Mouse (Mus musculus) intestine, embryonic 14.5 days (tissue): ENCODE data around the gene Tubgcp6. TPM values are rescaled to one million over a fixed set of nuclear protein-coding genes. Genes with fewer than 3 reads are reported as not detected.

Source experiments
- ATAC-seq: fragments of 200-750 bp; cut with Nextera tagmentation; replicated peaks from 2 replicates; pipeline ENCODE4 v1.8.0; 2017; ENCODE audit warnings: low read depth, moderate number of reproducible peaks, moderate TSS enrichment, moderate library complexity; ENCODE audit not compliant: low FRiP score, low TSS enrichment
- DNase-seq: peaks from one replicate; pipeline ENCODE4 v3.0.0-alpha.2; 2018; ENCODE audit warnings: low spot score
- H3K27ac ChIP-seq: fragments of 300-500 bp; sonication (generic); 2 replicates; pipeline ENCODE4 v1.5.1; 2014; ENCODE audit warnings: low read depth, mild to moderate bottlenecking, control low read depth
- H3K27me3 ChIP-seq: fragments of 300-500 bp; sonication (generic); replicated peaks from 2 replicates; pipeline ENCODE4 v1.6.1; 2014; ENCODE audit warnings: low read length, control low read depth; ENCODE audit not compliant: control insufficient read depth, insufficient read depth
- H3K36me3 ChIP-seq: fragments of 300-500 bp; sonication (generic); 2 replicates; pipeline ENCODE4 v1.6.1; 2014; ENCODE audit warnings: low read length, control low read depth; ENCODE audit not compliant: control insufficient read depth, insufficient read depth
- H3K4me1 ChIP-seq: fragments of 300-500 bp; sonication (generic); replicated peaks from 2 replicates; pipeline ENCODE4 v1.6.1; 2014; ENCODE audit warnings: low read length, control low read depth, mixed read lengths; ENCODE audit not compliant: control insufficient read depth, insufficient read depth
- H3K4me2 ChIP-seq: fragments of 300-500 bp; sonication (generic); 2 replicates; pipeline ENCODE4 v1.6.1; 2014; ENCODE audit warnings: low read length
- H3K4me3 ChIP-seq: fragments of 300-500 bp; sonication (generic); 2 replicates; pipeline ENCODE4 v1.5.1; 2014; ENCODE audit warnings: low read depth, low read length, control low read depth, mixed read lengths
- H3K9ac ChIP-seq: fragments of 300-500 bp; sonication (generic); 2 replicates; pipeline ENCODE4 v1.6.1; 2014; ENCODE audit warnings: mild to moderate bottlenecking, low read length
- H3K9me3 ChIP-seq: fragments of 300-500 bp; sonication (generic); 2 replicates; pipeline ENCODE4 v1.6.1; 2016; ENCODE audit warnings: low read length, control low read depth; ENCODE audit not compliant: control insufficient read depth
- WGBS: fragments of 180-500 bp; shearing (Covaris S2); extraction: QIAGEN DNeasy Blood & Tissue Kit; methylation state at CpG from one replicate; pipeline ENCODE4 v1.1.7; 2014; 5-methylcytosine and 5-hydroxymethylcytosine counted together
- polyA plus RNA-seq: library from polyadenylated mRNA; unstranded; fragments of >200 nt; fragmentation: Nextera tagmentation; extraction: Ambion mirVana; gene quantifications from 2 replicates; pipeline ENCODE4 v1.2.1, GENCODE M21; 2014

Gene Tubgcp6
- polyA plus RNA-seq, 1 experiment from 2014 or later = 16.0 TPM

DNA sequence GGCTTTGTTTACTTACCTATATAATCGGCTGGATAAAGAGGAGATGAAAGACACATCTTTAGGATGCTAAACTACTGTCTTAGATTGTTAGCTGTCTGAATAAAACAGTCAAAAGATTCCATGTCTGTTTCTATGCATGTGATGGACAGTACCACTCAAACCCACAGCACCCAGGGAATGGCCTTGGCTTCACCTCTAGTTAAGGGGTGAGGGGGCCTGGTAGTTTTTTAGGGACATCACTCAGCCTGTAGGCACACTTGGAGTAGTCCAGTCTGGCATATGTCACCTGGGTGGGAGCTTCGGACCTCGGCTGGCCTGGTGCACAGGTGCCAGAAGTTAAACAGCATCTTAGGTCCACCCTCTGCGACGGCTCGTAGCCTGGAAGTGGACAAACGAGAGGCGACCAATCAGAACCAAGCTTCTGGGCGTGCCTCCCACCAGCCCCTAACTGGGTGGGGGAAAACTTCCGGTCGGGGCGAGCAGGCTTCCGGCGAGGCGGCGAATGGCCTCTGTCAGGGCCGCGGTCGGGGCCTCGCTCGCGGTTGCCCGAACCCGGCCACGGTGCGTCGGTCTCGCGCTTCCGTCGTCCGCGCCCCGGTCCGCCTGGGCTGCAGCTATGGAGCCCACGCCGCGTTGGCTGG is 34.2 kb downstream of the Tubgcp6 start, which contains the start of gene Selenoo:
Gene Selenoo (plus strand): TSS at position 478 of the 641 bp plus-strand sequence.
- 1% methylated on average over 38 of the region's 38 CpGs for WGBS
- H3K4me2 ChIP-seq = peak within 1 kb of the TSS; percentile 94
- DNase-seq (peak; percentile 90), ATAC-seq (peak; percentile 93)
- H3K36me3 ChIP-seq = peaks cover 51% of the 10 kb centered on the region
- no peaks in the 10 kb centered on the region for H3K9me3 ChIP-seq
- H3K4me1 ChIP-seq = peaks cover 9% of the 10 kb centered on the region; the same call in 1 of the 2 replicates
- H3K4me3 ChIP-seq = peak within 1 kb of the TSS; percentile 97
- H3K27me3 ChIP-seq = no peaks in the 10 kb centered on the region
- peak within 1 kb of the TSS; percentile 66 for H3K27ac ChIP-seq
- peak within 1 kb of the TSS; percentile 84 for H3K9ac ChIP-seq

DNA sequence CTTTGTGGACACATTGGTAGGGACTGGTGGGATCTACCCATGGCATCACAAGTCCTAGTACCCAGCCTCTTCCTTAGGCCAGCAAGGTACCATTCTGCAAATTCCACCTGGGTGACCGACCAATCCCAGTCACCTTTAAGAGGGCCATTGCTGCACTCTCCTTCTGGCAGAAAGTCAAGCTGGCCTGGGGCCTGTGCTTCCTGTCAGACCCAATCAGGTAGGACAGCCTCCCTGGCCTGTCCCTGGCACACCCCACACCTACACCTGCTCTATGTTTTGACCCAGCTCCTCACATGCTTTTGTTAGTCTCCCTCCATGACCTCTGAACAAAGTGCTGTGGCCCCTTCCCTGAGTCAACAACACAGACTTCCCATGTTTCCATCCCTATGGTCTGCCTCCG is 38.1 kb downstream of the Tubgcp6 start:
- no peak overlapping the region for H3K4me3 ChIP-seq
- WGBS = 92% methylated on average over 2 of the region's 2 CpGs
- no peaks in the 10 kb centered on the region for H3K27me3 ChIP-seq
- H3K4me1 ChIP-seq = peaks cover 7% of the 10 kb centered on the region; the same call in 1 of the 2 replicates
- H3K27ac ChIP-seq = no peak overlapping the region
- no peak overlapping the region for H3K4me2 ChIP-seq
- H3K9ac ChIP-seq = no peak overlapping the region
- H3K9me3 ChIP-seq = no peaks in the 10 kb centered on the region
- no peak for ATAC-seq
- peaks cover 55% of the 10 kb centered on the region for H3K36me3 ChIP-seq
- no peak for DNase-seq

DNA sequence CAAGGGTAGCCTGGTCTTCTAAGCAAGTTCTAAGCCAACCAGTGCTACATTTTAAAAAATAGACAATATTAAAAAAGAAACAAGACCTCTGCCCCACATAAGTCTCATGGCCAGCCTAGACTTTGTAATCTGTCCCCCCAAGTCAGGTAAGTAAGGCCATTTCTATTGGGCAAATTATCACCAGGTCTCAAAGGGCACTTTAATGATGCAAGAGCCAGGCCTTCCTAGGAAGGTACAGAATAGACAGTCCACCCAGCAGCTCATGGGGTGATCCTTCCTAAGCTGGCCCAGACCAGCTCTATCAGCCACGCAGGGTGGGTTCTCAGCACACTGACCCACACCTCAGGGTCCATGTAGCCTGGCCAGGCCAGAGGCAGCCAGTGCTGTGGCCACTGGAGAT is 39.0 kb downstream of the Tubgcp6 start:
- H3K36me3 ChIP-seq = peaks cover 61% of the 10 kb centered on the region
- no peak overlapping the region for H3K9ac ChIP-seq

DNA sequence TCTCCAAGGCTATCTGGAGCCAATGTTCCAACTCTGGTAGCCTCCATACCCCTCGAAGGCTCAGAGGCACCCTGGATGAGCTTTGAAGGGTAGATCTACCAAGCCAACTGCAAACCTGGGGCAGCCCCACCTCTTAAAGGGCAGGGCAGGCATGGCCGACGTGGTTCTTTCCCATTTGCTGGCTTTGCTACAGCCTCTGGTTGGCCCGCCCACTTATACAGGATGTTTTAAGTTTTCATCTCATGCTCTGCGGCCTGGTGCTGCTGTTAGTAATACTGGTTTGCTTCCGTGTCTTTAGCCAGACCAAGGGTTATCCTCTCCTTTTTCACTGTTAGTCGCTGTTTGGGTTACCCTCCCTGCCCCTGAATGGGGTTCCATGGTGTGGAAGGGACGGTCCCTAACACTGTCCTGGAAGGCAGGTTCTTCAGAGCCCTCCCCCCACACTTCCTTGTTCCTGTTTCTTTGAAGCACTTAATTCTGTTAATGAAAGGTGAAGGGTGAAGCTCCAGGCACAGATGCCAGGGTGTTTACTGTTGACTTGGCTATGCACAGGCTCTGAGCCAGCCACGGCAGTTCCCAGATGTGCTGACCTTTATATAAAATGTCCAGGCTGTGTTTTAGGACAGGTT is 44.6 kb downstream of the Tubgcp6 start:
- H3K4me2 ChIP-seq = peak overlapping the region; percentile 87; the same call in 1 of the 2 replicates
- no peak for DNase-seq
- no peak overlapping the region for H3K27ac ChIP-seq
- ATAC-seq = no peak
- H3K4me3 ChIP-seq = no peak overlapping the region; the same call in 1 of the 2 replicates
- H3K36me3 ChIP-seq = peaks cover 23% of the 10 kb centered on the region
- H3K9me3 ChIP-seq = no peaks in the 10 kb centered on the region
- WGBS = 57% methylated on average over 9 of the region's 9 CpGs
- H3K9ac ChIP-seq = no peak overlapping the region
- no peaks in the 10 kb centered on the region for H3K27me3 ChIP-seq
- peaks cover 34% of the 10 kb centered on the region for H3K4me1 ChIP-seq

More for the DNA sequence above, 39.0 kb downstream of the Tubgcp6 start:
- Histone ChIP-seq H3K27me3 (no peaks in the 10 kb centered on the region), H3K4me2 (no peak overlapping the region), H3K4me1 (peaks cover 6% of the 10 kb centered on the region; the same call in 1 of the 2 replicates), H3K27ac (no peak overlapping the region), H3K9me3 (no peaks in the 10 kb centered on the region), H3K4me3 (no peak overlapping the region)
- WGBS = 96% methylated on average over 1 of the region's 1 CpGs
- no peak for ATAC-seq
- no peak for DNase-seq

DNA sequence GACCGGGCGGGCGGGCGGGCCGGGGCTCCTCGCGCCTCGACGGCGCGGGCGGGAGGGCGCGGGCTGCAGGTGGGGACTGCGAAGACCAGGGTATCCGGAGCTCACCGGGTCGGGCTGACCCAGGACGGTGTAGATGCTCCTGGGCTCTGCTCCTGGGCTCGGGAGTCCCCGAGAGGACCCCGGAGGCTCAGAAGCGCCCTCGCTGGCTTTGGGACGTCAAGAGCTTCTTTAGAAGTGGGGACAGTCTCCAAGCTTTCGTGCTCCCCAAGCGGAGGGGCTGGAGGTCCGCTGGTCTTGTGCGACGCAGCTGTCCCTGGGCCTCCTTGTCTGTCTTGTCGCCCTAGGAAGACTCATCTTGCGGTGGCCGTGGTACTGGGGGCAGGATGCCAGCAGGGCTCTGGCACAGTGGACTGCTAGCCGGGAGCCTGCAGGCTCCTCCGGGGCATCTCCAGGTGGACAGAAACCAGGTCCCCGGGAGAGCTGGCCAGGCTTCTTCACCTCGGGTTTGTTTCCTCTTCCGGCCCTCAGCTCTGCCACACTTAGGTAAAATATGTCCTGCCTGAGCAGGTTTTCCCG is 46.7 kb downstream of the Tubgcp6 start:
- DNase-seq = peak; percentile 81
- peak; percentile 66; the same call in 1 of the 2 replicates for ATAC-seq

DNA sequence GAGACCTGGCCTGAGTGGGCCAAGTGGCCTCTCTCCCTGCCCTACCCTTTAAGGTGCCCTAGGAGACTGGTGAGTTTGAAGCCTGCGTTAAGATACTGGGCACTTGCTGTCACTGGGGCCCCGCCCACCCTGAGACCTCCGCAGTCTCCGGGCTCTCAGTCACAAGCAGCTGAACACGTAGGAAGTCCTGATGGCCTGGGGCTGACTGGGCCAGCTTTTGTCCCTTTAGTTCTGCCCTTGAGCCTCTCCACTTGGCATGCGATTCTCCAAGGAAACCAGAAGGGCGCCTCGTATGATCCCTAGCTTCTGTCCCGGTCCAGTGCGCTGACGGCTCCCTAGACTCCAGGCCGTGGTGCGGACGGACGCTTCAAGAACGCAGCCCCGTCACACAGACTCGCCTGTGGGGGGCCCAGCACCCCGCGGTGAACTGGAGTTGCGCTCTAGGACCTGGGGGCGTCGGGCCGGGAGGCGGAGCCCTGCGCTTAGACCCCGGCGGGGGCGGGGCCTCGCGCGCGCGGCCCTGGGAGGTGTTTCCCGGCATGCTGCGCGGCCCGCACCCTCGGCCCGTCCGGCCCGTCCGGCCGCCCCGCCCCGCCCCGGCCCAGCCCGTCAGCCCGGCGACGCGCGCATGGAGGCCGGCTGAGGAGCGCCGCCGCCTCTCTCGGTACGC is 47.3 kb downstream of the Tubgcp6 start:
- peak overlapping the region; percentile 87 for H3K4me2 ChIP-seq
- no peaks in the 10 kb centered on the region for H3K9me3 ChIP-seq
- 0% methylated on average over 53 of the region's 59 CpGs for WGBS

More for the DNA sequence above, 46.7 kb downstream of the Tubgcp6 start:
- Histone ChIP-seq H3K9ac (peak overlapping the region; percentile 80), H3K36me3 (peaks cover 6% of the 10 kb centered on the region; the same call in 1 of the 2 replicates), H3K4me1 (peaks cover 34% of the 10 kb centered on the region), H3K4me3 (peak overlapping the region; percentile 73), H3K27me3 (no peaks in the 10 kb centered on the region), H3K27ac (peak overlapping the region; percentile 76), H3K9me3 (no peaks in the 10 kb centered on the region), H3K4me2 (peak overlapping the region; percentile 87)
- WGBS = under 1% methylated on average over 21 of the region's 39 CpGs

GRCm38 (mm10) chr15:89074613-89075477 is 48.1 kb downstream of the Tubgcp6 start, which contains the start of gene Trabd:
Gene Trabd (plus strand): TSS chr15:89075124.
- Histone ChIP-seq H3K27ac (peak within 1 kb of the TSS; percentile 76), H3K36me3 (0 out of 2 replicates have a peak, but pooled peaks cover 6% of the 10 kb centered on the region), H3K9ac (peak within 1 kb of the TSS; percentile 80), H3K4me2 (peak within 1 kb of the TSS; percentile 87), H3K4me1 (peaks cover 34% of the 10 kb centered on the region), H3K4me3 (peak within 1 kb of the TSS; percentile 73), H3K27me3 (no peaks in the 10 kb centered on the region), H3K9me3 (no peaks in the 10 kb centered on the region)
- ATAC-seq (no peak), DNase-seq (no peak)
- 20% methylated on average over 11 of the region's 11 CpGs for WGBS

More for the DNA sequence above, 47.3 kb downstream of the Tubgcp6 start:
- Histone ChIP-seq H3K36me3 (peaks cover 6% of the 10 kb centered on the region; the same call in 1 of the 2 replicates), H3K27me3 (no peaks in the 10 kb centered on the region), H3K27ac (peak overlapping the region; percentile 76), H3K4me1 (peaks cover 34% of the 10 kb centered on the region), H3K9ac (peak overlapping the region; percentile 80), H3K4me3 (peak overlapping the region; percentile 73)
- DNase-seq (peak; percentile 94), ATAC-seq (peak; percentile 92)
